Mouse (Mus musculus) hindbrain, embryonic 14.5 days (tissue): ENCODE measurements at regions not wholly inside any gene's neighbourhood (a gene's known extent, or its start where the extent isn't known, plus 50 kb on each side); places are given as distances from the start of the nearest gene placed in this dataset. TPM values are rescaled to one million over a fixed set of nuclear protein-coding genes. Genes with fewer than 3 reads are reported as not detected.

Experiments
- ATAC-seq: fragments of 200-750 bp; cut with Nextera tagmentation; 2 replicates; pipeline ENCODE4 v1.8.0; 2017; ENCODE audit warnings: moderate number of reproducible peaks, mild to moderate bottlenecking, moderate TSS enrichment, moderate library complexity; ENCODE audit not compliant: low FRiP score
- DNase-seq: peaks from one replicate; pipeline ENCODE4 v3.0.0-alpha.2; 2015; ENCODE audit warnings: low spot score
- H3K27ac ChIP-seq: fragments of 300-500 bp; sonication (generic); 2 replicates; pipeline ENCODE4 v1.5.1; 2014; ENCODE audit warnings: mild to moderate bottlenecking, moderate library complexity
- H3K27me3 ChIP-seq: fragments of 300-500 bp; sonication (generic); 2 replicates; pipeline ENCODE4 v1.6.1; 2014; ENCODE audit warnings: mild to moderate bottlenecking, low read length, mixed read lengths; ENCODE audit not compliant: control insufficient read depth, insufficient read depth
- H3K36me3 ChIP-seq: fragments of 300-500 bp; sonication (generic); replicated peaks from 2 replicates; pipeline ENCODE4 v1.6.1; 2014; ENCODE audit not compliant: control insufficient read depth, insufficient read depth
- H3K4me1 ChIP-seq: fragments of 300-500 bp; sonication (generic); replicated peaks from 2 replicates; pipeline ENCODE4 v1.6.1; 2014; ENCODE audit warnings: antibody characterized with exemption, low read length, mixed read lengths; ENCODE audit not compliant: control insufficient read depth, insufficient read depth
- H3K4me2 ChIP-seq: fragments of 300-500 bp; sonication (generic); replicated peaks from 2 replicates; pipeline ENCODE4 v1.6.1; 2014; ENCODE audit warnings: mild to moderate bottlenecking, moderate library complexity
- H3K4me3 ChIP-seq: fragments of 300-500 bp; sonication (generic); replicated peaks from 2 replicates; pipeline ENCODE4 v1.5.1; 2014; ENCODE audit warnings: mild to moderate bottlenecking, low read length
- H3K9ac ChIP-seq: fragments of 300-500 bp; sonication (generic); 2 replicates; pipeline ENCODE4 v1.6.1; 2014
- H3K9me3 ChIP-seq: fragments of 300-500 bp; sonication (generic); 2 replicates; pipeline ENCODE4 v1.6.1; 2016; ENCODE audit warnings: low read length; ENCODE audit not compliant: control insufficient read depth
- WGBS: fragments of 180-500 bp; shearing (Covaris S2); extraction: QIAGEN DNeasy Blood & Tissue Kit; methylation state at CpG from one replicate; pipeline ENCODE4 v1.1.7; 2014; 5-methylcytosine and 5-hydroxymethylcytosine counted together
- microRNA-seq: library from miRNA; unstranded; fragments of <30 nt; microRNA quantifications from one replicate; pipeline ENCODE4, GENCODE M21; 2016

- Histone ChIP-seq H3K36me3 (no peaks in the 10 kb centered on the region), H3K9ac (no peak overlapping the region), H3K27me3 (no peaks in the 10 kb centered on the region; the same call in 1 of the 2 replicates), H3K4me2 (0 out of 2 replicates have a peak overlapping the region, but pooled peaks have one; percentile 3), H3K4me3 (no peak overlapping the region), H3K9me3 (no peaks in the 10 kb centered on the region), H3K27ac (no peak overlapping the region), H3K4me1 (no peaks in the 10 kb centered on the region)
- WGBS, result 72% methylated on average over 16 of the region's 16 CpGs
- DNase-seq (peak; percentile 31), ATAC-seq (peak; percentile 83; the same call in 1 of the 2 replicates)
These were observed 792.2 kb upstream of the Got2 start for GRCm38 (mm10) chr8:96680416-96681027.

GRCm38 (mm10) chr8:96679510-96679909, 791.2 kb upstream of the Got2 start:
- ATAC-seq (no peak), DNase-seq (no peak)
- no peaks in the 10 kb centered on the region for H3K9me3 ChIP-seq
- H3K4me3 ChIP-seq, result no peak overlapping the region
- no peak overlapping the region for H3K9ac ChIP-seq
- H3K36me3 ChIP-seq, result no peaks in the 10 kb centered on the region
- 46% methylated on average over 4 of the region's 4 CpGs for WGBS
- H3K4me2 ChIP-seq, result no peak overlapping the region
- no peaks in the 10 kb centered on the region; the same call in 1 of the 2 replicates for H3K27me3 ChIP-seq
- no peaks in the 10 kb centered on the region for H3K4me1 ChIP-seq
- H3K27ac ChIP-seq, result no peak overlapping the region

- Histone ChIP-seq H3K27ac (no peak overlapping the region), H3K4me3 (no peak overlapping the region), H3K9ac (no peak overlapping the region), H3K4me1 (no peaks in the 10 kb centered on the region), H3K36me3 (no peaks in the 10 kb centered on the region), H3K27me3 (no peaks in the 10 kb centered on the region; the same call in 1 of the 2 replicates), H3K9me3 (no peaks in the 10 kb centered on the region), H3K4me2 (no peak overlapping the region)
- DNase-seq (no peak), ATAC-seq (no peak)
- 56% methylated on average over 8 of the region's 8 CpGs for WGBS
These were observed 786.4 kb upstream of the Got2 start for GRCm38 (mm10) chr8:96674703-96675102.

- H3K9ac ChIP-seq, result no peak overlapping the region
- no peaks in the 10 kb centered on the region for H3K9me3 ChIP-seq
- H3K27me3 ChIP-seq, result no peaks in the 10 kb centered on the region
- H3K4me2 ChIP-seq, result no peak overlapping the region
- H3K36me3 ChIP-seq, result no peaks in the 10 kb centered on the region
- no peak for DNase-seq
- no peak overlapping the region for H3K27ac ChIP-seq
- no peak for ATAC-seq
- 80% methylated on average over 8 of the region's 8 CpGs for WGBS
- H3K4me1 ChIP-seq, result no peaks in the 10 kb centered on the region
- no peak overlapping the region for H3K4me3 ChIP-seq
These were observed 768.3 kb upstream of the Got2 start for GRCm38 (mm10) chr8:96656495-96657279.

- Histone ChIP-seq H3K4me2 (no peak overlapping the region), H3K4me1 (no peaks in the 10 kb centered on the region), H3K9me3 (no peaks in the 10 kb centered on the region), H3K9ac (no peak overlapping the region), H3K27ac (no peak overlapping the region), H3K36me3 (no peaks in the 10 kb centered on the region), H3K27me3 (no peaks in the 10 kb centered on the region), H3K4me3 (no peak overlapping the region)
- ATAC-seq, result no peak
- WGBS, result 83% methylated on average over 5 of the region's 5 CpGs
- DNase-seq, result no peak
These were observed 759.4 kb upstream of the Got2 start for GRCm38 (mm10) chr8:96647743-96648142.

Small RNAs in the stretch of these regions (microRNA-seq; reads per million reads assigned to microRNA genes)
- not detected for gene Gm24132
